Mouse (Mus musculus): ENCODE measurements around the gene AB124611. TPM values are rescaled to one million over a fixed set of nuclear protein-coding genes. Genes with fewer than 3 reads are reported as not detected.
A peak's percentile ranks its signal among the peaks of the same experiment; 100 is the strongest.
"Not testable (repeated sequence)": the region's sequence is repeated elsewhere in the genome, so short reads cannot be mapped to it uniquely, and the experiment has no call there.

The AB124611 gene
- total RNA-seq (2014; fragmentation: Nextera tagmentation) (17.1 and 27.3 TPM in 2 replicates), total RNA-seq (2017) (20.5 and 24.1 TPM in 2 replicates)

DNA sequence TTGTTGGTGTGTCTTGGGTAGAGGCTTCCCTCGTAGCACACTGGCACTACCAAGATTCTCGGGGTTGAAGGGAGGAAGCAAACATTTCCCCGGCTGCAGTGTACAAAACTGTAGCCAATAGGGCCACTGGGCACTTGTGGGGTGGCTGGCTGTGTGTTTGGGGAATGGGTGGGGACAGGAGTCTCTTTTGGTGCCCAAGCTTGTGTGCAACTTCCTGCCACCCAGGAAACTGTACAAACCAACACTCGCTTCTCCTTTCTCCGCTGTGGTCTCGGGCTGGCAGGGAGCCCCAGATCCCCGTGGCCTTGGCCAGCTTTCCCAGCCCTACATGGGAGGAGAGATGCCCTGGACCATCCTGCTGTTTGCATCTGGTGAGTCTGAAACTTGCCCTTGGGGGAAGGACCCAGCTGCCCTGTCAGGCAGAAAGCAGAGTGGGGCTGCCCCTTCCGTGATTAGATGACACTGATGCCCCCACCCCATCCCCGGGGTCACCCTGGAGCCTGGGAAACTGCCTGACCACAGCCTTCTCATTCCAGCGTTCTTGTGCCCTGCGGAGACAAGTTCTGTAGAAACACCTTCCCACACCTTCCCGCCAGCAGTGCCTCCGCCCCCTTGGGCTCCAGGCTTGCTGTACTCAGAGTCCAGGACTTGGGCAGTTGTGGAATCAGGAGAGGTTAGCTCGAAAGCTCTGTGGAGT lies at the start of gene AB124611:
Gene AB124611 (plus strand): TSS at position 240 of the 697 bp plus-strand sequence.
- peak; percentile 83 for ATAC-seq (replicated peaks; ENCODE audit: poor library complexity, severe bottlenecking)

DNA sequence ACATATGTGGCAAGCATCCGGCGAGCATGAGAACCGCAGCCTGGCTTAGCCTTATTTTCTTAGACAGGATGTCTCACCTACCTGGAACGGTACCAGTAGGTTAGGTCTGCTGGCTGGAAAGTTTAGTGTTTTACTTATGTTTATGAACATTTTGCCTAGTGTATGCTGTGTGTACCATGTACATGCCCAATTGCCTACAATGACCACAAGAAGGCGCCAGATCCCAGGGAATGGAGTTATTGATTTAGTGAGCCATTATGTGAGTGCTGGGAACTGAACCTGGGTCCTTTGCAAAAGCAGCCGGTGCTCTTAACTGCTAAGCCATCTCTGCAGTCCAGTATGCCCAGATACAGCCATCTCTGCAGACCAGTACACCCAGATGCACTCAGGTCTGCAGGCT lies 48.3 kb upstream of the AB124611 start:
- ATAC-seq (replicated peaks; ENCODE audit: poor library complexity, severe bottlenecking), result no peak; the same call in 1 of the 2 replicates

DNA sequence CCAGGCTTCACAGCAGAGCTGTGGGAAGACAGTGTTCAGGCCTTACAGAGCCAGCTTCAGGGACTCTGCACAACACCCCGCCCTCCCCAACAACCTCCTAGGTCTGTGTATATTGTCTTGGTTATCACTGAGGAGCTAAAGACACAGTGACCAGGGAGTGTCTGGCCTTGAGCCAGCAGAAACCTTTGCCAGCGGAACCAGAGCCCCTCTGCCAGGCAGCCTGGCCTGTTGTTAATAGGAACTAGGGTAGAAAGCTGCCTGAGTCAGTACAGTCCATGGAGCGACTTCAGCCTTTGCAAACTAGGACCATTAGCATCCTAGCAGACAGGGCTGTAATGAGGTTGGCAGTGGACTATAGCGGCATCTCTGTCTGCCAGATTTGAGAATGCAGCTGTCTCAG lies 41.9 kb upstream of the AB124611 start:
- no peak for ATAC-seq (replicated peaks; ENCODE audit: poor library complexity, severe bottlenecking)

DNA sequence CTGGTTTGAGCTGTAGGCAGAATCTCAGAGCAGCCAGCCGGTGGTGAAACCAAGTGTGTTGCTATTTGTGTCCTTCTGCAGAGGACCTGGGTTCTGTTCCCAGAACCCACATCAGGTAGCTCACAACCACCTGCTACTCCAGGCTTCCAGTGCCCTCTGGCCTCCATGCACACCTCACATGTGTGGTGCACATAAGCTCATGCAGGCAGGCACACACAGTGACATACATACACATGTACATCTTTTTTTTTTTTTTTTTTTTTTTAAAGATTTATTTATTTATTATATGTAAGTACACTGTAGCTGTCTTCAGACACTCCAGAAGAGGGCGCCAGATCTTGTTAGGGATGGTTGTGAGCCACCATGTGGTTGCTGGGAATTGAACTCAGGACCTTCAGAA lies 37.7 kb upstream of the AB124611 start:
- not testable (repeated sequence) for ATAC-seq (replicated peaks; ENCODE audit: poor library complexity, severe bottlenecking)

DNA sequence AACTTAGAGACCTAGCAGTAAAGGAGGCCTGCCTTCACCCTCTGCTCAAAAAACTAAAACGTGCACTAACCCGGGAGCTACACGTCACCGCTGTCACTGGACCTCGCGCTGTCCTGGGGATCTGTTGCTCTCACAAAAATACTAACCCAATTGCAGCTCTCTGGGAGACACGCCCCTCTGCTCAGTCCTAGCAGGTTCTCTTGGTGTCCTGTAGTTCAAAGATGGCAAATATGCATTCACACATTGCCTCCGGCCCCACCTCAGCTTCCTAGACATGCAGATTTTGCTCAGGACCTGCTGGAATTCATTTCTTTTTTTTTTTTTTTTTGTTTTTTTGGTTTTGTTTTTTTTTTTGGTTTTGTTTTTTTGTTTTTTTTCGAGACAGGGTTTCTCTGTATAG lies 35.3 kb upstream of the AB124611 start:
- ATAC-seq (replicated peaks; ENCODE audit: poor library complexity, severe bottlenecking), result no peak

DNA sequence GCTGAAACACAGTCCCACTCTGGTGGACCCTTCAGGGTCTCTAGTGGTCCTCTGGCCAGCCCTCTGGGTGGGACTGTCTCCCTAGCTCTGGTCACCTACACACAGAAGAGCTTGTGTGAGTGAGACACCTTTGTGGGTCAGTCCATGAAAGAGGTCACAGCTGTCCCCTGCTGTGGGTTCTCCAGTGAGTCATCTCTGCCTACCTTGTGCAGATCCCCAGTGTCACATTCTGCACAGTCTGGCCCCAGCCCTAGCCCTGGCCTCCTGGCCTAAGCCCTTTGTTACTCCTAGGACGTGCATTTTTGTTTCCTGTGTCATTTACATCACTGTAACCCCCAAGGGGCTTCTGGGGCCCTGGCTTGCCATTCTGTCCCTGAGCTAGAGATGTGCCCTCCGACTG lies 32.1 kb upstream of the AB124611 start:
- no peak for ATAC-seq (replicated peaks; ENCODE audit: poor library complexity, severe bottlenecking)

DNA sequence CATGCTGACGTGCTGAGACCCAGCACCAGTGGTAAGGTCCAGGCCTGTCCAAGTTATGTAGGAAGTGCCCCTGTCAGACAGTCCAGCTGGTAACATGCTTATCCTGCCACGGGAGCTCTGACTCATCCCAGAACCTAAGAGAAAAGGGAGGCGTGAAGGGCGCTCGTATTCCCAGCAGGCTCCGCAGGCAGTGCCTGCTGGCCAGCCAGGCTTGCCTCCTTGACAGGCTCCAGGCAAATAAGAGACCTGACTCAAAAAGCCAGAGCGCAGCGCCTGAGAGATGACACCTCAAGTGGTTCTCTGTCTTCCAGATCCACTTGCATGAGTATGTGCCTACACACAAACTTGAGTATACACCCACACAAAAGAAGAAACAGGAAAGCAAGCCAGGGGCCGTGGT lies 31.2 kb upstream of the AB124611 start:
- ATAC-seq (replicated peaks; ENCODE audit: poor library complexity, severe bottlenecking), result no peak

DNA sequence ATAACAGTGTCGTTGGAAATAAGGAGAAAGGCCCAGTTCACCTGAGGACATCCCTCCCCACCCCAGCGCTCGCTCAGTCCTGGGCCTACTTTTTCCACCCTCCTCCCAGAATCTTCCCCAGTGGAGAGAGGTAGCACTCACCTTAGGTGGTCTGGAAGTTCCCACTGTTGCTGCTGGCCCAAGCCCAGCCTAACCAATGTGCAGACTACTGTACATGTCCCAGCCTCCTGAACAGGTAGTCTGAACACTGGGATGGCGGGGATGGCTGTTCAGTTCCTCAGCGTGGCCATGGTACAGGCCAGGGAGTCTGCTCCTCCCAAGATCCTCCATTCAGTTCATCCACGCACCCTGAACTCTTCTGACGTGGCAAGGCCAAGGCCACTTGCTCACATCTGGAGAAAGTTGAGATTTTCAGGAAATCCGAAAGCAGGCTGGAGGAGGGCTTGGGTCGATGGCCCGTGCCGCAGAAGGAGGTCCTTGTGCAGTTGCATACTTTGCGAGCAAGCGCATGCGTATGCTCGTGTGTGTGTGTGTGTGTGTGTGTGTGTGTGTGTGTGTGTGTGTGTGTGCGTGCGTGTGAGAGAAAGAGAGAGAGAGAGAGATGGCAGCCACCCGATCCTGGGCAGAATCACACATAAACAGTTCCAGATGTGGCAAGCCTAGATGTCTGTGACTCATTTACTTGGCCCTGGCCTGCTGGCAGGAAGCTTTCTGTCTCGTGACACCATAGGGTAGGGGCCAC lies 29.5 kb upstream of the AB124611 start:
- ATAC-seq (replicated peaks; ENCODE audit: poor library complexity, severe bottlenecking), result no peak

DNA sequence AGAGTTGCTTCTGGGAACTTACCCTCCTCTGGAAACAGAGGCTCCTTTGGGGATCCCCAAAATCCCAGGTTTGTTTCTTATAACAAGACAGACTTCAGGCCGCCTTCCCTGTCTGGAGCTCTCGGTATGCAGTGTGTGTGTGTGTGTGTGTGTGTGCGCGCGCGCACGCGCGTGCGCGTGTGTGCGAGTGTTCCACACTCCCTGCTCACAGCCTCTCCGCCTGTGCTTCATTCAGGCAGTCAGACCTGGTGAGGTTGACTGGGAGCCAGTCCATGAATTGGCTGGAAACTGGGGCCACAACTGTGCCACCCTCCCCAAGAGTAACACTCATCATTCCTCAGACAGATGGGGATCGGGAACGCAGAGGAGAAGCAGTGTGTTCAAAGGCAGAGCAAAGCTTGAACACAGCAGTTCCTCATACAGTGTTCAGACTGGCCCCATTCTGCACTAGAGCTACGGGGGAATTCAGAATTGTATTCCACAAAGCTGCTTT lies 28.9 kb upstream of the AB124611 start:
- no peak for ATAC-seq (replicated peaks; ENCODE audit: poor library complexity, severe bottlenecking)

DNA sequence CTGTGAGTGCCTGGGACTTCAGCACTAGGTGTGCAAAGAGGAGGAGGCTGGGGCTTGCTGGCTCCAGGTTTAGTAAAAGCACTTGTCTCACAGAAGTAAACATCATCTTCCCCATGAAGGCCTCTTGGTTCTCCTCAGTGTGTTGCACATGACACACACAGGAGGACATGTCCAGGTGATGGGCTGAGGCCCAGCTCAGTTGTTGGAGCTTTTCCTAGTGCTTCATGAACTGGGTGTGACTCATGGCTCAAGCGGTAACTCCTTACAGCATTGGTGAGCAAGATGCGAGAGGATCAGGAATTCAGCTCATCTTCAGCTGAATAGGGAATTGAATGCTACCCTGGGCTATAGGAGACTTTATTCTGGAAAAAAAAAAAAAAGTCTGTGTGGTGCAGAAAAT lies 28.3 kb upstream of the AB124611 start:
- no peak for ATAC-seq (replicated peaks; ENCODE audit: poor library complexity, severe bottlenecking)

DNA sequence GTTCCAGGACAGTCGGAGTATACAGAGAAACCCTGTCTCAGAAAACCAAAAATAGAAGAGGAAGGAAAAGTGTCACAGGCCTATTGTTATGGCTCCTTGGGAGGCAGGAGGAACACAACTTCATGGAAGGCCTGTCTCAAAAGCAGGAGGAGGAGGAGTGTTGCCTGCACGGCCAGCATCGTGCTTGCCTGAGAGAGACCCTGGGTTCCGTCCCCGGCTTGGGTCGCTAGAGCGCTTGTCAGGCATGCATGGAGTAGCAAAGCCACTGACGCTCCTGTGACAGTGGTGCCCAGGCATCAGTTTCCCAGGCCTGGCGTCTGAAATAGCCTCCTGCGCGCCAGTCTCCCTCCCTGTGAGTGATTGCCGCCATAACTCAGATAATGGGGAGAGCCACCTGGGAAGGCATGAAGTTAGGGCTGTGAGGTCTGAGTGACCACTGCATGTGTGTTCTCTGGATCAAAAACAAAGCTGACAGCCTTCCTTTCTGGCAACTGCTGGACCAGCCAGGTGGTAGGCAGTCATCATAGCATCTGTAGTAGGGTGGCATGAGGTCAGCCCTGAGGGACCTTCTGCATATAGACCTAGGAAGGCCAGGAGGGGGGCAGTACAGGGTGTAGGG lies 27.6 kb upstream of the AB124611 start:
- ATAC-seq (replicated peaks; ENCODE audit: poor library complexity, severe bottlenecking), result no peak

DNA sequence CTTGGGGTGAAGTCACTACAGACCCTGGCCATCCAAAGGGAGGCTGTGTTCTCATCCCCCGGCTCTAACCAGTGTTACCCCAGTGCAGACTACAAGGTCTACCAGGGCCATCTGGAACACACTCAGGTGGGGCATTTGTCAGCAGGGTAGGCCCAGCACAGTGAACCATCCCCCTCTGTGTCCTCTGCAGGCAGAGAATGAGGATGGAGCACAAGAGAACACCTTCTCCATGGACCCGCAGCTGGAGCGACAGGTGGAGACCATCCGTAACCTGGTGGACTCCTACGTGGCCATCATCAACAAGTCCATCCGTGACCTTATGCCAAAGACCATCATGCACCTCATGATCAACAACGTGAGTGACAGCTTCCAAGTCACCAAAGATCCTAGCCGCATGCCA lies 22.6 kb upstream of the AB124611 start:
- no peak for ATAC-seq (replicated peaks; ENCODE audit: poor library complexity, severe bottlenecking)

DNA sequence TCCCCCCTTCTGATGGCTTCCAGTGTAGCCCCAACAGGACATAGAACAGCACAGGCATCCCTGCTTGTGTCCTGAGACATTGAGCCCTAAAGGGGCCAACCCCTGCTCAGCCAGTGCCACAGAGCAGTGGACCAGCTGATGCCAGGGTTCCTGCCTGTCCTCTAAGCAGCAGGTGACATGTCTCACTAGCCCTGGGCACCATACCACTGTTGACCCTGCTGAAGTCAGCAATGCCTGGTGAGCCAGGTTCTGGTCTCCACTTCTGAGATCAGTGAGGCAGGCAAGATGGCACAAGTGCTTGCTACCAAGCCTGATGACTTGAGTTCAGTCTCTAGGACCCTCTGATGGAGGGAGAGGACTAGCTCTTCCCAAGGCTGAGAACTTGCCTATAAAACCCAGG lies 20.2 kb upstream of the AB124611 start:
- ATAC-seq (replicated peaks; ENCODE audit: poor library complexity, severe bottlenecking), result no peak

DNA sequence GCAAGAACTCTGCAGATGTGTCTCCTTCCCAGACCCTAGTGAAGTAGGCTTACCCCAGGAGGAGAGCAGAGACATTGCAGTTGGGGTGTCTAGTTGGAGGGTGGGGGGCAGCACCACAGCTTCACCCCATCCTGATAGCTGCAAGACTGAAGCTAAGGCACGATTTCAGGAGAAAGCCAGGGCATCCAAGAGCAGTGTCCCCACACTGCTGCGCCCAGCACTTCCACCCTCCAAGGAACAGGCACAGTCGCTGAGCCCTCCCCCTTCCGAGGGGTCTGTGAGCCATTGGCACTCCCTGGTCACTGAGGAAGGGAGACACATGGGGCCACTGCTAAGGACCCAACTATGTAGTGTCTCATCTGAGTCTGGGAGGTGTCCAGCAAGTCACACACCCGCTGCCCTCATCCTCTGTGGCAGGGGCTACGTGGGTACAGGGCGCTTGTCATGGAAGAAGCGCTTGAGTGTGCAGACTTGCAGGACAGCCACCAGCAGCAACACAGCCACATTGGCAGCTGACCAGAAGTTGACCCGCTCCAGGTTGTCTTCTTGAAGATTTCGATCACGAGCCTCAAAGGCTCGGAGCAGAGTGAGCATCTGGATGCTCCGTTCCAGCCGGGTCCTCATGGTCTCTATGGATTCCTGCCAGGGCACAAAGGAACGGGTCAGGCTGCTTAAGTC lies 18.1 kb upstream of the AB124611 start:
- ATAC-seq (replicated peaks; ENCODE audit: poor library complexity, severe bottlenecking), result no peak

DNA sequence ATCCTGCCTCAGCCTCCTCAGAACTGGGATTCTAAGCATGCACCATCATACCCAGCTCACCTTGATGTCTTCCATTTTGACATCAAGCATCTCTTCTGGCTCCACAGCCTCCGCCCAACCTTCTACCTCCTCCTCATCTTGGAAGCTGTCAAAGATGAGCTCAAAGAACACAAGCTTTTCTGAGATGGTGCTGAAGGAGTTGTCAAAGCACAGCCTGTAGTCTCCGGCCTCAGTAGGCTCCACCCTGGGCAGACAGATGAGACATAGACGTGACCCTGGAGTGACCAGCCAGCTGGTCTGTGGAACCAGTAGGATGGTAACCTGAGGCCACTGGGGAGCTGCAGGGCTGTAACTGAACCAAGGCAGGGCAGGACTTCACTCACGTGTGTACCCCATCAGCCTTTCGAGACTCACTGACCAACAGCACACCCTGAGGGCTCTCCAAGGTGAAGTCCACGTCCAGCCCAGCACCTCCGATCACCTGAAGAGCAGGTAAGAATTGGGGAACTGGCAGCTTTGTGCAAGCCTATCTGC lies 17.0 kb upstream of the AB124611 start:
- ATAC-seq (replicated peaks; ENCODE audit: poor library complexity, severe bottlenecking), result no peak

DNA sequence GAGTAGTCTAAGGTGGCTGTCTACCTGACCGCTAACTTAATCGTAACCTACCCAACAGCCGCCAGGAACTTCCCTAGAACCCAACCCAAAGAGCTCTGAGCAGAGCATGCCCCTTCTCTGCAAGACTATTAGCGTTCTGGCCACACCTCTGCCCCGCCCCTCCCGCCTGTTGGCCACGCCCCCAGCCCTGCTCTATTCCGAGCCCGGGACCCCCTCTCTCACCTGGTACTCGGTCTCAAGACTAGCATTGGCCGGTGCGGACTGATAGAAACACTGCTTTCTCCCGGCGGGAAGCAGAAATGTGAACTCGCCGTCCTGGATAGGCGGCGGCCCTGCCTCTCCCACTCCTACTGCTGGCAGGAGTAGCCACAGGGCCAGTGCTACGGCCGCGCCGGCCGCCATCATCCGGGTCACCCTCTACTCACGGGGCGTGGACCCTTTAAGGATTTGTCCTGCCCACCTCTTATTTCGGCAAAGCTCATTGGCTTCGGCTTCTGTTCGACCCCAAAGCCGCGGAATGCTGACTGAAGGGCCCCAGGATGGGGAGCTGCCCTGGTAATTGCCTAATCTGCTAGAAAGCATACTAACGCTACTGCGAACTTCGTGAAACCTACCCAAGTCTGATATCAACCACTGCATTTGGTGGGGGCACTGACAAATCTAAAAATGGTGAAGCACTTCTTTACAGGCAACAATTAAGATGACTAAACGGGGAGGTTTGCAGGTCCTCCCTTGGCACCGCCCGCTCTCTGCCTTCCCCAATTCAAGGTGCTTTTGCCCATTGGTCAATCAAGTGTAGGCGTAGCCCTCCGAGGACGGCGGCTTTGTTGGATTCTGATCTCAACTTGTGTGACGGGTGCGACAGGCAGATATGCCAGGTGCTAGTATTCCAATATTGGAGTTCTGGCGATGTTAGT lies 15.9 kb upstream of the AB124611 start, which contains the start of gene Tmed1:
Gene Tmed1 (minus strand): TSS at position 481 of the 917 bp plus-strand sequence.
- peak; percentile 85 for ATAC-seq (replicated peaks; ENCODE audit: poor library complexity, severe bottlenecking)

DNA sequence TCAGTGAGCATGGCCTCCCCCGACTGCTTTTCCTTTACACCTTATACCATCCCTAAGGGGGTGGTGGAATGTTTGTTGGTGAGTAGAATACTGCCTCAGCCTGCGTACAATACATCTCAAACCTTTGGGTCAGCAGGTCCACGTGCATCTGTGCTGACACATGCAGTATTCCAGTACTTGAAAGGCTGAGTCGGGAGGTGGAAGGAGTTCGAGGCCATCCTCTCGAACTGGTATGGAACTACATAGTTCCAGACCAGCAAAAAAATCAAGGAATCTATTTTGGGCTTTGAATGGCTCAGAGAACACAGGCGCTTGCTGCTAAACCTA lies 15.3 kb upstream of the AB124611 start:
- peak; percentile 5; the same call in 1 of the 2 replicates for ATAC-seq (replicated peaks; ENCODE audit: poor library complexity, severe bottlenecking)

DNA sequence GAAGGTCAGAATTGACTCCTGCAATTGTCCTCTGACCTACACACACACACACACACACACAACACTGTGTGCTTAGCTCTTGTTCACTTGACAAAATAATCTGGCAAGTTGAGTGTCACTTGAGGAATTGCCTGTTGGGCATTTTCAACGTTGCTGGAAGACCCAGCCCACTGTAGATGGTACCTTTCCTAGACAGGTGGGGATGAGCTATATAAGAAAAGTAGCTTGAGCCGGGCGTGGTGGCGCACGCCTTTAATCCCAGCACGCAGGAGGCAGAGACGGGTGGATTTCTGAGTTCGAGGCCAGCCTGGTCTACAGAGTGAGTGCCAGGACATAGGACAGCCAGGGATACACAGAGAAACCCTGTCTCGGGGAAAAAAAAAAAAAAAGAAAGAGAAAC lies 14.9 kb upstream of the AB124611 start:
- no peak for ATAC-seq (replicated peaks; ENCODE audit: poor library complexity, severe bottlenecking)

DNA sequence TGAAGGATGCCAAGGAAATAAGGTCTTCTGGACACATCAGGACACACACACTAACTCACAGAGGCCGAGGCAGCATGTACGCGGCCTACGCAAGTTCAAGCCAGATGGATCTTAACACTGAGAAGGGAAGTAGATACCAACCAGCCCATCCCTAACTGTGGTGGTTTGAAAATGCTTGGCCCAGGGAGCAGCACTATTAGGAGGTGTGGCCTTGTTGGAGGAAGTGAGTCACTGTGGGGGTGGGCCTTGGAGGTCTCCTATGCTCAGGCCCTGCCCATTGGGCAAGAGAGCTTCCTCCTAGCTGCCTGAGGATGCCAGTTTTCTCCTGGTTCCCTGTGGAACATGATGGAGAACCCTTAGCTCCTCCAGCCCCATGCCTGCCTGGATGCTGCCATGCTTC lies 12.5 kb upstream of the AB124611 start:
- ATAC-seq (replicated peaks; ENCODE audit: poor library complexity, severe bottlenecking), result no peak
